Mouse (Mus musculus) heart, postnatal 36 days (tissue): ENCODE data around the gene Dlx4. TPM values are rescaled to one million over a fixed set of nuclear protein-coding genes. Genes with fewer than 3 reads are reported as not detected.

Experiments
- DNase-seq, 2 experiments: peaks; one replicate each; pipeline ENCODE4 v3.0.0; 2021 to 2022
- intact Hi-C: fragments of 180-260 bp; cut with DNase I; formaldehyde crosslinking; loops from one replicate; pipeline ENCODE4 v1.15.1; 2025
- total RNA-seq, 2 experiments: library from RNA; stranded (reverse); gene quantifications; 2 replicates each; pipeline ENCODE4 v1.2.3; 2021

The Dlx4 gene
- total RNA-seq, 2 experiments from 2014 or later: not detected

DNA sequence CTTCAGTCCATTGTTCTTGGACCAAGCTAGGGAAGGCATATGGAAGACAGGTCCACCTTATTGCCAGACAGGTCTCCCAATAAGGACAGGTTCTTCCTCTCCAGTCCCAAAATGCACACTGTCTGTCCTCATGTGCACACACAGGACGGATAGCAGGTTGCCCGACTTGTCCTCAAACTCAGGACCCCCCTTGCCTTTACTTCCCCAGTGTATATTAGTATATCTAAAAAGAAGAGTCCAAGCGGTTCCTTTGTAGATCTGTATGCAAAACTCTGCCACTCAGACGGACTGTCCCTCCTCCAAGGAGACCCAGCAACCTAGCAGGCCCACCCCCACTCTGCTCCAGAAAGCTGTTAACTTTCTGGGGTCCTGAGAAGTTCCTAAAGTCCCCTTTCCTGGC lies 2.4 kb downstream of the Dlx4 start:
- no peak for DNase-seq
- intact Hi-C loops: no loop called here

DNA sequence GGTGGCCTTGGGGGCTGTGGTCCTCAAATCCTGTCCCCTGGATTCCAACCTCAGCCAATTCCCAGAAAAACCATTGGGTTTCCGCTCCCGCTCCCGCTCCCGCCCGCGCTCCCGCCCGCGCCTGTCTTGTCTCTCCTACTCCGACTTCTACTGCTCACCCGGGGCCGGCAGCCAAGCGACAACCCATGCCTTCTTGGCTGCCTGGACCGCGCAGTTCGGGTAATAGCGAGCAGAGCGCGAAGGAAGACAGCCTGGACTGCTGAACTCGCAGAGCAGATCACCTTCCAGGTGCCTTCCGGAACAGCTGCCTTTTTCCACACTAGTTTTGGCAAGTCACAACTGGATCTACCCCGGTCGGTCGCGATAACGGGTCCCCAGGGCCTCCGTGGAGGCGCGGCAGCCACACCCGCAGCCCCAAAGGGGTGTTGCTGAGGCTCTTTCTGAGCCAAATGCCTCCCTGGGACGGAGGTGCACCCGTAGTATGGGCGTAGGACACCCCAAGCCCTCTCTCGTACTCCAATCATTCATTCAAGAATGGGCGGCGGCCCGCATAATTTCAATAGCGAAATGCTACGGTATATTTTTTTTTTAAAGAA lies 3.0 kb downstream of the Dlx4 start:
- intact Hi-C loops: no loop called here
- peak; percentile 26 to 34 for DNase-seq

GRCm38 (mm10) chr11:95142258-95142657 lies 3.8 kb downstream of the Dlx4 start:
- intact Hi-C loops: no loop called here
- no peak for DNase-seq

DNA sequence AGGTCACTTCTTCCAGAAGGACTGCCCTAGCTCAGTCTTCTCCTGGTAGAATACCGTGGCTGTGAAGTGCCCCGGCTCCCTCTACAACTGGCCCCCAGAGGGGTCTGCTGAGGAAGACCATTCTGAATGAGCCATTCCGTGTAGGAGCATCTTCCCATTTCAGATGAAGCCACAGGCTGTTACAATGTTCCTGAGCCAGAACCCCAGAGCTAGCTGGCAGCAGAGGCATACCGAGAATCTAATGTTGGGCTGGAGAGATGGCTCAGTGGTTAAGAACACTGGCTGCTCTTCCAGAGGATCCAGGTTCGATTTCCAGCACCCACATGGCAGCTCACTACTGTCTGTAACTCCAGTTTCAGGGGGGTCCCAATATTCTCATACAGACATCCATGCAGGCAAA lies 6.2 kb downstream of the Dlx4 start:
- intact Hi-C loops: no loop called here

GRCm38 (mm10) chr11:95137281-95137680 lies 8.8 kb downstream of the Dlx4 start:
- intact Hi-C loops: no loop called here
- no peak for DNase-seq

More for the DNA sequence above, 6.2 kb downstream of the Dlx4 start:
- no peak for DNase-seq

DNA sequence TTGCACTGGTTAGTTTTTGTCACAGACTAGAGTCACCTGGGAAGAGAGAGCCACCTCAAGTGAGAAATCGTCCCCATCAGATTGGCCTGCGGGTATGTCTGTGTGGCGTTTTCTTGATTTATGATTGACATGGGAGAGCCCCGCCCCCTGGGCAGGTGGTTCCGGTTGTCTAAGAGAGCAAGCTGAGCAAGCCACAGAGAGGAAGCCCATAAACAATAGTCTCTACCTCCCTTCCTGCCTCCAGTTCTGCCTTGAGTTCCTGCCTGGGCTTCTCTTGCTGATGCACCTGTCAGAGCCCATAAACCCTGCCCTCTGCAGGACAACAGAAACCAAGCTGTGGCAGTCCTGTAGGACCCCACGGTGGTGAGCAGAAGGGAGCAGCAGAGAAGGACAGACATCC lies 12.7 kb downstream of the Dlx4 start:
- intact Hi-C loops: no loop called here
- DNase-seq: no peak

DNA sequence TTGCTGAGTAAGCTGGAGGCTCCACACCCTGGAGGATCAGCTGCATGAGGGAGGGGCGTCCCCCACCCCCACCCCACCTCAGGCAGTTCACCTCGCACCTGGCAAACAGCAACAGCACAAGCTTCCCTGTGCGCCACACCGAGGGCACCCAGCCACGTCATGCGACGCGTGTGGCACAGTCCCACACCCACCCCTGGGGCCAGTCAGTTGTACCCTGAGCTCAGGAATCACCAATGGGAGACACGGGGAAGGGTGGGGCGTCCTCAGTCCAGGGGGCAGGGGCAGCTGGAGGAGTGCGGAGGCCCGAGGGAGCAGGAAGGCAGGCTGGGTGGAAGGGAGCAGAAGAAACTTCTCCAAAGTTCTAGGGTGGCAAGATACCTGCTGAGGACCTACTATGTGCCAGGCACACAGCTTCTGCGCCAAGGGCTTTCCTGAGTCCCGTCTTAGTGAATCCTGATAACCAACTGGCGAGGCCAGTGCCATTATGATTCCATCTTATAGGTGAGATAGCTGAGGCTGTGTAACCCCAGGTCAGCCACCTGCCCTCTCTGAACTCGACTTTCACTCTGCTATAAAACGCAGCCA lies 15.3 kb downstream of the Dlx4 start:
- DNase-seq: no peak
- intact Hi-C loops: no loop called here

DNA sequence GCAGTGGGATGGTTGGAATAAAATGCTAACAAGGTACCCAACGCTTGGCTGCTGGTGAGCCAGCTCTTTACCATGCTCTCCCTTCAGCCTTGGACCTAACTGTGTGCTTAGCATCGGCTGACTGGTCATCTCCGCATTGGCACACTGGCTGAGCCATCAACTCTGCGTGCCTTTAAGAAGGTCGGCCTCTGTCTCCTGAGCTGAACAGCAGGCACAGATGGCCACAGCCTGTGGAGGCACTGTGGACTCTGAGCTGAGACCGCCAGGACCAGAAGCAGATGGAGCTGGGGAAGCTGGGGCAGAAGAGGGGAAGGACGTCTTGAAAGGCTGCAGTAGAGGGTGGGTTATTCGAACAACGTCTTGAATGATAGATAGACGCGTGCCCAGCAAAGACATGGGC lies 17.7 kb downstream of the Dlx4 start:
- intact Hi-C loops: no loop called here
- DNase-seq: no peak

GRCm38 (mm10) chr11:95126272-95127245 lies 19.5 kb downstream of the Dlx4 start:
- intact Hi-C loops: no loop called here
- DNase-seq: no peak

DNA sequence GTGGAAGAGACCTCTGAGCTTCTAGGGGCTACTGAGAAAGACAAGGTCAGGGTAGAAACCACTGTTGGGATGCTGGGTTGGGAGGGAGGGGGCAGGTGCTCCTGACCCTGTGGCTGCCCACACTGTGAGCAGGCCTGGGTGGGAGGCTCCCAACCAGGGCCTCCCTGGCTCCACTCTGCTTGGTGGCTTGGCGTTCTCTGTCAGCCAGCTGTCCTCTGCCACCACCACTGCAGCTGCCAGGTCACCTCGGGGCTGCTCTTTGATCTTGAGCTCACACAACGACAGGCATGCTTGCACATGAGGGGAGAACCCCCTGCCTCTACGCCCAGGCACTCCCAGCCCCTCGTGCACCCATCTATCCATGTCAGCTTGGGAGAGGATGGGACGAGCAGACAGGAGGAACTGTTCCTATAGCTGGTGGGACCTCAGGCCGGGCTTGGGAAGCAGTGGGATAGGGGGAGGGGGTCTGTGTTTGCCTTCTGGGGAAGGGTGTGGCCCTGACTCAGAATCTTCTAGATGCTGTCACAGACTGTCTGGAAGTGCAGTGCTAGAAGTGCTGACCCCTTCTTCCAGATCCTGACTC lies 20.6 kb downstream of the Dlx4 start:
- intact Hi-C loops: no loop called here

DNA sequence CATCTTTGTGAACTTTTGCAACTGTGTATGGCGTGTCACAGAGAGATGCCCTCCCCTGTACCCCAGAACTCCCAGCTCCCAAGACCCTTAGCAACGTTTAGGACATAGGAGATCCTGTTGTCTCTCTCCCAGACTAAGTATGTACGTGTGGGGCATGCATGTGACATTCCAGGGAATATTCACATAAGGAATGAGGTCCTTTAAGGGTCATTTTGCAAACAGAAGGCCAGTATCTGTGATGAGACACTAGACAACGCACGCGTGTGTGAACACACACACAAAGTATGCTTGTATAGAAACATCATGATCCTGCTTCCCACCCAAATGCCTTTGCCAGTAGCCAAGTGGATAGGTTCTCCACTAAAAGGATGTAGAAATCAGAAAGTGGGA lies 24.0 kb downstream of the Dlx4 start:
- no peak for DNase-seq
- intact Hi-C loops: no loop called here

More for the DNA sequence above, 20.6 kb downstream of the Dlx4 start:
- DNase-seq: no peak

- no peak for DNase-seq
- intact Hi-C loops: no loop called here
Measured at GRCm38 (mm10) chr11:95121161-95122099, 24.6 kb downstream of the Dlx4 start.

GRCm38 (mm10) chr11:95120633-95121020 lies 25.4 kb downstream of the Dlx4 start:
- intact Hi-C loops: no loop called here

GRCm38 (mm10) chr11:95119990-95120632 lies 26.0 kb downstream of the Dlx4 start, which contains the start of gene Dlx3:
TSS of gene Dlx3 (plus strand) at chr11:95120119.
- no peak for DNase-seq

More at GRCm38 (mm10) chr11:95120633-95121020, 25.4 kb downstream of the Dlx4 start:
- no peak for DNase-seq

GRCm38 (mm10) chr11:95118505-95118904 lies 27.6 kb downstream of the Dlx4 start:
- DNase-seq: peak; percentile 71 to 80
- intact Hi-C loops: loop anchor here (1.0 to 5.0 kb wide), 2 partner anchors 269 to 403 kb away; no protein-coding TSS in a partner anchor

More at GRCm38 (mm10) chr11:95119990-95120632, 26.0 kb downstream of the Dlx4 start, which contains the start of gene Dlx3:
- intact Hi-C loops: loop anchor here (5.0 kb wide), 1 partner anchor 267 kb away; no protein-coding TSS in a partner anchor

GRCm38 (mm10) chr11:95117030-95117429 lies 29.0 kb downstream of the Dlx4 start:
- DNase-seq: peak; percentile 71
- intact Hi-C loops: loop anchor here (1.0 to 5.0 kb wide), 3 partner anchors 115 to 270 kb away; no protein-coding TSS in a partner anchor

GRCm38 (mm10) chr11:95110081-95110480 lies 36.0 kb downstream of the Dlx4 start:
- intact Hi-C loops: no loop called here
- no peak for DNase-seq

DNA sequence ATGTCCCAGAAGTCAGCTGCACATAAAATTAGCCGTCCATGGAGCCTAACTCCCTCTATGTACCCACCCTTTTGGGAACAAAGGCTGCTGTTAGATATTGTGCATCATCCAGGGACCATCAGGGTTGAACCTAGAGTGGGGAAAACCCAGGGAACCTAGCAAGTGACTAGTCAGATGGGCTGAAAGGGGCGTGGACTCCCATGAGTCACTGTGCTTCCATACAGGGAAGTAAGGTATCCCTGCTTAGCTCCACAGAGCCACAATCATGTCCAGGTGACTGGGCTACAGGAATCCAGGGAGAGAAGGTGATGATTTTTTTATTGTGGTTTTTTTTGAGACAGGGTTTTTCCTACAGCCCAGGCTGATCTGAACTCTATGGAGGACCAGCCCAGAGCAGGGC lies 37.1 kb downstream of the Dlx4 start:
- intact Hi-C loops: loop anchor here (10.0 kb wide), 1 partner anchor 244 kb away; no protein-coding TSS in a partner anchor
- no peak for DNase-seq
